Mouse (Mus musculus): ENCODE data around the gene Cyp2w1.

The Cyp2w1 gene

GRCm38 (mm10) chr5:139352317-139352716 is at the start of gene Cyp2w1:
Cyp2w1 (plus strand) TSS chr5:139352617.
- no peak for DNase-seq (ENCODE audit: low read depth, low spot score)

GRCm38 (mm10) chr5:139303646-139304061 is 48.8 kb upstream of the Cyp2w1 start:
- DNase-seq (ENCODE audit: low read depth, low spot score): peak; percentile 66

GRCm38 (mm10) chr5:139309946-139310345 is 42.5 kb upstream of the Cyp2w1 start:
- no peak for DNase-seq (ENCODE audit: low read depth, low spot score)

- DNase-seq (ENCODE audit: low read depth, low spot score): no peak
Observed at GRCm38 (mm10) chr5:139310477-139310876, 41.9 kb upstream of the Cyp2w1 start.

- DNase-seq (ENCODE audit: low read depth, low spot score): no peak
Observed at GRCm38 (mm10) chr5:139311822-139312221, 40.6 kb upstream of the Cyp2w1 start.

GRCm38 (mm10) chr5:139313536-139313935 is 38.9 kb upstream of the Cyp2w1 start:
- no peak for DNase-seq (ENCODE audit: low read depth, low spot score)

- DNase-seq (ENCODE audit: low read depth, low spot score): no peak
Observed at GRCm38 (mm10) chr5:139314941-139315642, 37.3 kb upstream of the Cyp2w1 start.

GRCm38 (mm10) chr5:139316982-139317675 is 35.3 kb upstream of the Cyp2w1 start:
- DNase-seq (ENCODE audit: low read depth, low spot score): no peak

- no peak for DNase-seq (ENCODE audit: low read depth, low spot score)
Observed at GRCm38 (mm10) chr5:139317751-139318504, 34.5 kb upstream of the Cyp2w1 start.

GRCm38 (mm10) chr5:139320424-139320823 is 32.0 kb upstream of the Cyp2w1 start:
- no peak for DNase-seq (ENCODE audit: low read depth, low spot score)

GRCm38 (mm10) chr5:139321331-139321730 is 31.1 kb upstream of the Cyp2w1 start:
- DNase-seq (ENCODE audit: low read depth, low spot score): no peak

GRCm38 (mm10) chr5:139323260-139323924 is 29.0 kb upstream of the Cyp2w1 start:
- DNase-seq (ENCODE audit: low read depth, low spot score): no peak

GRCm38 (mm10) chr5:139324045-139324491 is 28.3 kb upstream of the Cyp2w1 start:
- DNase-seq (ENCODE audit: low read depth, low spot score): no peak

- DNase-seq (ENCODE audit: low read depth, low spot score): peak; percentile 29
Observed at GRCm38 (mm10) chr5:139324691-139325394, 27.6 kb upstream of the Cyp2w1 start.

GRCm38 (mm10) chr5:139325395-139325966 is 26.9 kb upstream of the Cyp2w1 start, which contains the start of gene Adap1:
Adap1 (minus strand) TSS chr5:139325622.
- DNase-seq (ENCODE audit: low read depth, low spot score): peak; percentile 23

- DNase-seq (ENCODE audit: low read depth, low spot score): no peak
Observed at GRCm38 (mm10) chr5:139326111-139326696, 26.2 kb upstream of the Cyp2w1 start.

GRCm38 (mm10) chr5:139326986-139327633 is 25.3 kb upstream of the Cyp2w1 start:
- no peak for DNase-seq (ENCODE audit: low read depth, low spot score)

- no peak for DNase-seq (ENCODE audit: low read depth, low spot score)
Observed at GRCm38 (mm10) chr5:139327634-139328020, 24.8 kb upstream of the Cyp2w1 start.

- DNase-seq (ENCODE audit: low read depth, low spot score): no peak
Observed at GRCm38 (mm10) chr5:139330766-139331165, 21.7 kb upstream of the Cyp2w1 start.

- DNase-seq (ENCODE audit: low read depth, low spot score): peak; percentile 64
Observed at GRCm38 (mm10) chr5:139331742-139332141, 20.7 kb upstream of the Cyp2w1 start.
